Mouse (Mus musculus) midbrain, embryonic 14.5 days (tissue): ENCODE measurements around the gene Ino80b. TPM values are rescaled to one million over a fixed set of nuclear protein-coding genes. Genes with fewer than 3 reads are reported as not detected.

Experiments used
- ATAC-seq: fragments of 200-750 bp; cut with Nextera tagmentation; 2 replicates; pipeline ENCODE4 v1.8.0; 2017; ENCODE audit warnings: moderate number of reproducible peaks, moderate library complexity; ENCODE audit not compliant: low FRiP score, low TSS enrichment
- DNase-seq: peaks from one replicate; pipeline ENCODE4 v3.0.0-alpha.2; 2015
- H3K27ac ChIP-seq: fragments of 300-500 bp; sonication (generic); replicated peaks from 2 replicates; pipeline ENCODE4 v1.5.1; 2014; ENCODE audit warnings: mild to moderate bottlenecking, low read depth, low read length, moderate library complexity
- H3K27me3 ChIP-seq: fragments of 300-500 bp; sonication (generic); 2 replicates; pipeline ENCODE4 v1.6.1; 2014; ENCODE audit warnings: low read length, control low read depth, mixed read lengths; ENCODE audit not compliant: control insufficient read depth, insufficient read depth
- H3K36me3 ChIP-seq: fragments of 300-500 bp; sonication (generic); 2 replicates; pipeline ENCODE4 v1.6.1; 2014; ENCODE audit warnings: low read length, control low read depth; ENCODE audit not compliant: control insufficient read depth, insufficient read depth
- H3K4me1 ChIP-seq: fragments of 300-500 bp; sonication (generic); 2 replicates; pipeline ENCODE4 v1.6.1; 2014; ENCODE audit warnings: mild to moderate bottlenecking, antibody characterized with exemption, low read length, control low read depth; ENCODE audit not compliant: control insufficient read depth, insufficient read depth
- H3K4me2 ChIP-seq: fragments of 300-500 bp; sonication (generic); 2 replicates; pipeline ENCODE4 v1.6.1; 2014; ENCODE audit warnings: mild to moderate bottlenecking, low read length, moderate library complexity
- H3K4me3 ChIP-seq: fragments of 300-500 bp; sonication (generic); replicated peaks from 2 replicates; pipeline ENCODE4 v1.5.1; 2014; ENCODE audit warnings: low read depth, low read length
- H3K9ac ChIP-seq: fragments of 300-500 bp; sonication (generic); replicated peaks from 2 replicates; pipeline ENCODE4 v1.6.1; 2014; ENCODE audit warnings: mild to moderate bottlenecking, low read length, moderate library complexity
- H3K9me3 ChIP-seq: fragments of 300-500 bp; sonication (generic); 2 replicates; pipeline ENCODE4 v1.6.1; 2016; ENCODE audit warnings: low read length, control low read depth, mixed read lengths; ENCODE audit not compliant: control insufficient read depth
- WGBS: fragments of 180-500 bp; shearing (Covaris S2); extraction: QIAGEN DNeasy Blood & Tissue Kit; methylation state at CpG from one replicate; pipeline ENCODE4 v1.1.7; 2014; 5-methylcytosine and 5-hydroxymethylcytosine counted together
- polyA plus RNA-seq: library from polyadenylated mRNA; unstranded; fragments of >200 nt; fragmentation: Nextera tagmentation; extraction: Ambion mirVana; gene quantifications from 2 replicates; pipeline ENCODE4 v1.2.1, GENCODE M21; 2014

Gene Ino80b
- polyA plus RNA-seq, 1 experiment from 2014 or later: 13.1 TPM

- H3K4me3 ChIP-seq: 0 out of 2 replicates have a peak overlapping the region, but pooled peaks have one; percentile 1
- no peaks in the 10 kb centered on the region for H3K9me3 ChIP-seq
- peaks cover 32% of the 10 kb centered on the region for H3K36me3 ChIP-seq
- no peak overlapping the region for H3K9ac ChIP-seq
- ATAC-seq (no peak), DNase-seq (no peak)
- H3K4me2 ChIP-seq: no peak overlapping the region; the same call in 1 of the 2 replicates
- no peaks in the 10 kb centered on the region for H3K27me3 ChIP-seq
- 91% methylated on average over 13 of the region's 13 CpGs for WGBS
- H3K27ac ChIP-seq: no peak overlapping the region
- peaks cover 33% of the 10 kb centered on the region for H3K4me1 ChIP-seq
These were observed 7.6 kb downstream of the Ino80b start for GRCm38 (mm10) chr6:83117616-83118015.

- Histone ChIP-seq H3K4me2 (peak overlapping the region; percentile 76), H3K9me3 (no peaks in the 10 kb centered on the region), H3K4me3 (0 out of 2 replicates have a peak overlapping the region, but pooled peaks have one; percentile 83), H3K9ac (no peak overlapping the region), H3K4me1 (peaks cover 28% of the 10 kb centered on the region), H3K27ac (no peak overlapping the region), H3K36me3 (peaks cover 32% of the 10 kb centered on the region), H3K27me3 (no peaks in the 10 kb centered on the region)
- 83% methylated on average over 4 of the region's 4 CpGs for WGBS
- DNase-seq: no peak
- ATAC-seq: no peak
These were observed 8.1 kb downstream of the Ino80b start for GRCm38 (mm10) chr6:83117165-83117438.

- H3K9ac ChIP-seq: peak overlapping the region; percentile 82
- peak overlapping the region; percentile 83 for H3K4me3 ChIP-seq
- peaks cover 28% of the 10 kb centered on the region for H3K4me1 ChIP-seq
- H3K9me3 ChIP-seq: no peaks in the 10 kb centered on the region
- H3K27me3 ChIP-seq: no peaks in the 10 kb centered on the region
- DNase-seq: no peak
- ATAC-seq: no peak
- no peak overlapping the region for H3K27ac ChIP-seq
- 80% methylated on average over 11 of the region's 11 CpGs for whole genome bisulfite sequencing
- peak overlapping the region; percentile 76 for H3K4me2 ChIP-seq
- peaks cover 33% of the 10 kb centered on the region for H3K36me3 ChIP-seq
These were observed 8.7 kb downstream of the Ino80b start for GRCm38 (mm10) chr6:83116373-83117164.

GRCm38 (mm10) chr6:83115682-83116372 lies 9.4 kb downstream of the Ino80b start:
- H3K4me3 ChIP-seq: peak overlapping the region; percentile 83
- WGBS: 1% methylated on average over 48 of the region's 48 CpGs
- ATAC-seq (no peak; the same call in 1 of the 2 replicates), DNase-seq (no peak)
- peak overlapping the region; percentile 76 for H3K4me2 ChIP-seq
- H3K27ac ChIP-seq: peak overlapping the region; percentile 67
- H3K9ac ChIP-seq: peak overlapping the region; percentile 82
- peaks cover 28% of the 10 kb centered on the region for H3K4me1 ChIP-seq
- peaks cover 40% of the 10 kb centered on the region for H3K36me3 ChIP-seq
- H3K9me3 ChIP-seq: no peaks in the 10 kb centered on the region
- H3K27me3 ChIP-seq: no peaks in the 10 kb centered on the region

- DNase-seq: peak; percentile 95
- Histone ChIP-seq H3K9ac (peak within 1 kb of the TSS; percentile 82), H3K27me3 (no peaks in the 10 kb centered on the region), H3K9me3 (no peaks in the 10 kb centered on the region), H3K36me3 (peaks cover 40% of the 10 kb centered on the region), H3K27ac (peak within 1 kb of the TSS; percentile 67), H3K4me2 (peak within 1 kb of the TSS; percentile 76), H3K4me3 (peak within 1 kb of the TSS; percentile 83), H3K4me1 (peaks cover 27% of the 10 kb centered on the region)
- peak; percentile 90 for ATAC-seq
- WGBS: 1% methylated on average over 54 of the region's 58 CpGs
These were observed 10.1 kb downstream of the Ino80b start, which contains the start of gene Mogs for GRCm38 (mm10) chr6:83115011-83115671. TSS of gene Mogs (plus strand) at chr6:83115496.

GRCm38 (mm10) chr6:83111510-83112136 lies 13.6 kb downstream of the Ino80b start:
- H3K9me3 ChIP-seq: no peaks in the 10 kb centered on the region
- H3K4me2 ChIP-seq: no peak overlapping the region
- H3K27me3 ChIP-seq: no peaks in the 10 kb centered on the region
- DNase-seq (no peak), ATAC-seq (no peak)
- H3K27ac ChIP-seq: no peak overlapping the region
- no peak overlapping the region for H3K4me3 ChIP-seq
- peaks cover 33% of the 10 kb centered on the region for H3K4me1 ChIP-seq
- 90% methylated on average over 4 of the region's 4 CpGs for WGBS
- no peak overlapping the region for H3K9ac ChIP-seq
- 0 out of 2 replicates have a peak, but pooled peaks cover 8% of the 10 kb centered on the region for H3K36me3 ChIP-seq

GRCm38 (mm10) chr6:83108762-83109668 lies 16.2 kb downstream of the Ino80b start, which contains the start of gene Mrpl53:
TSS of gene Mrpl53 (plus strand) at chr6:83109040.
- Histone ChIP-seq H3K4me3 (peak within 1 kb of the TSS; percentile 90), H3K4me1 (peaks cover 20% of the 10 kb centered on the region), H3K27me3 (no peaks in the 10 kb centered on the region), H3K9me3 (no peaks in the 10 kb centered on the region), H3K4me2 (peak within 1 kb of the TSS; percentile 91), H3K9ac (peak within 1 kb of the TSS; percentile 88), H3K27ac (peak within 1 kb of the TSS; percentile 83), H3K36me3 (0 out of 2 replicates have a peak, but pooled peaks cover 8% of the 10 kb centered on the region)
- DNase-seq: peak; percentile 89
- under 1% methylated on average over 76 of the region's 76 CpGs for WGBS
- ATAC-seq: peak; percentile 90
